Mouse (Mus musculus) lung, adult 2 months (tissue): Measurements from ENCODE around the gene Msi2. TPM values are rescaled to one million over a fixed set of nuclear protein-coding genes. Genes with fewer than 3 reads are reported as not detected.
A peak's percentile ranks its signal among the peaks of the same experiment; 100 is the strongest.

ENCODE experiments used
- DNase-seq: peaks from one replicate; pipeline ENCODE4 v3.0.0; 2022
- H3K4me1 ChIP-seq: fragments of 200-500 bp; 2 replicates; pipeline ENCODE4 v1.6.1; 2011; ENCODE audit warnings: low read length; ENCODE audit not compliant: control insufficient read depth, insufficient read depth
- H3K4me3 ChIP-seq: fragments of 200-500 bp; replicated peaks from 2 replicates; pipeline ENCODE3; 2011; ENCODE audit warnings: low read depth, mild to moderate bottlenecking, control low read depth, low read length; ENCODE audit errors: extremely low read depth
- CTCF ChIP-seq: fragments of 200-500 bp; IDR thresholded peaks from 2 replicates; pipeline ENCODE4 v1.5.1; 2011; ENCODE audit warnings: mild to moderate bottlenecking, low read length, control low read depth; ENCODE audit not compliant: insufficient read depth
- POLR2A ChIP-seq: fragments of 200-500 bp; IDR thresholded peaks from 2 replicates; pipeline ENCODE4 v1.6.1; 2011; ENCODE audit warnings: low read depth, mild to moderate bottlenecking, control low read depth, low read length, borderline replicate concordance; ENCODE audit errors: extremely low read depth
- WGBS: fragments of 180-500 bp; shearing (Covaris S2); methylation state at CpG from one replicate; pipeline ENCODE4 v1.1.7; 2018; 5-methylcytosine and 5-hydroxymethylcytosine counted together
- polyA plus RNA-seq: library from polyadenylated mRNA; depleted of rRNA; stranded (reverse); fragments of >200 nt; gene quantifications from 2 replicates; pipeline ENCODE4 v1.2.3, GENCODE M21; 2012

The Msi2 gene
- polyA plus RNA-seq, 1 experiment = 29.5 TPM

GRCm38 (mm10) chr11:88488941-88489724, 229.2 kb downstream of the Msi2 start:
- WGBS = 74% methylated on average over 17 of the region's 17 CpGs

DNA sequence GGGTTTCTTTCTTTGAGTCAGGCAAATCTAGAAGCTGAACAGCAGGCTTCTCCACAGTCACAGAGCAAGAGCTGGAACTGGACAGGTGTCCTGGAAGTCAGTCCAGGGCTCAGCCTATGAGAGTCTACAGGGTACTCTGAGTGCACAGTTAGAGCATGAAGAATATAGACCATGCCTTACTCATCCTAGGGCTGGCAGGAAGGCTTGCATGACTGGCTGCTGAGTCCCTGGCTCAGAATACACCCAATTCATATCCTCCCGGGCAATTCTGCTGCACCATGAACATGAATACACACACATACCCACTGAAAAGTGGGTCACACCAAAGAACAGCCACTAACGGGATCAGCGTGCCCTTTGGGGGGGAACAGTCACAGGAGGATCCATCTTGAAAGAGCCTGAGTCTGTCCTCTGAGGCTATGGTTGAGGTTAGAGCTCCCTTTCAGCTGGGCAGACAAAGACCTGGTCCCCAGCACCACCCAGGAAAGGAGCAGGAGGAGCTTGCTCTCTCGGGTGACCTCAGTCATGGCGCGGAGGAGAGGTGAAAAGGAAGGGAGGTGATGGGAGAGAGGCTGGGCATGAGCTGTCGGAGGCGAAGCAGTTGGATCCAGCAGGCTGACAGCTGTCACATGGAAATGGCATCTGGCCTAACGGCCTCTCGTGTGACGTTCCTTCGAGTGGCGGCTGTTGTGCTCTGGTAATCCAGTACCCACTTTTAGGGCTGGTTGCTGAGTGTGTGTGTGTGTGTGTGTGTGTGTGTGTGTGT, 230.0 kb downstream of the Msi2 start:
- no peak overlapping the region for H3K4me3 ChIP-seq
- 0 out of 2 replicates have a peak, but pooled peaks cover 4% of the 10 kb centered on the region for H3K4me1 ChIP-seq
- WGBS = 85% methylated on average over 13 of the region's 13 CpGs
- DNase-seq = no peak
- no peak for TF ChIP-seq POLR2A
- no peak for TF ChIP-seq CTCF

More at GRCm38 (mm10) chr11:88488941-88489724, 229.2 kb downstream of the Msi2 start:
- no peak for TF ChIP-seq POLR2A
- TF ChIP-seq CTCF = no peak
- H3K4me1 ChIP-seq = 0 out of 2 replicates have a peak, but pooled peaks cover 4% of the 10 kb centered on the region
- no peak for DNase-seq
- no peak overlapping the region for H3K4me3 ChIP-seq

- Histone ChIP-seq H3K4me1 (0 out of 2 replicates have a peak, but pooled peaks cover 4% of the 10 kb centered on the region), H3K4me3 (no peak overlapping the region)
- WGBS = 71% methylated on average over 1 of the region's 1 CpGs
- TF ChIP-seq CTCF = no peak
- TF ChIP-seq POLR2A = no peak
- DNase-seq = peak; percentile 21
These were observed 232.3 kb downstream of the Msi2 start for GRCm38 (mm10) chr11:88485987-88486386.

DNA sequence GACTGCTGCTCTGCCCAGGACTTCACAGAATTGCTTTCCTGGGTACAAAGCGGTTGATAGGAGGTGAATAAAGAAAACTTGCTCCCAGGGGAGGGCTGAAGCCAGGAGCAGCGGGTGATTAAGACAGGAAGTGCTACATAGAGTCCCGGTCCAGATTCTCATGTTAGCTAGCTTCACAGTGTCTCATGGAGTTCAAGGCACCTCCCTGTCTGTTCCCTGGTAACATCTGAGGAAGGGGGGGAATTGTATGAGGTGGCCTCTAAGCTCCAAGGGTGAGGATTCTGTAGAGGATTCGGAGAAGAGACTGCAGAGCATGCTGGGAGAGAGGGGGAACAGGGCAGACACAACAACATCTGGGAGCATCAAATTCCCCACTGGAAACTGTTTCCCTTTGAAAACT, 233.2 kb downstream of the Msi2 start:
- 30% methylated on average over 4 of the region's 4 CpGs for WGBS
- no peak for DNase-seq
- no peak for TF ChIP-seq POLR2A
- Histone ChIP-seq H3K4me1 (0 out of 2 replicates have a peak, but pooled peaks cover 7% of the 10 kb centered on the region), H3K4me3 (no peak overlapping the region)

- DNase-seq = no peak
- peaks cover 7% of the 10 kb centered on the region for H3K4me1 ChIP-seq
- WGBS = 96% methylated on average over 3 of the region's 3 CpGs
- H3K4me3 ChIP-seq = no peak overlapping the region
- TF ChIP-seq POLR2A (no peak), CTCF (no peak)
These were observed 234.3 kb downstream of the Msi2 start for GRCm38 (mm10) chr11:88484047-88484446.

GRCm38 (mm10) chr11:88482636-88483035, 235.7 kb downstream of the Msi2 start:
- H3K4me1 ChIP-seq = peaks cover 14% of the 10 kb centered on the region
- H3K4me3 ChIP-seq = no peak overlapping the region
- TF ChIP-seq POLR2A (no peak), CTCF (no peak)
- no peak for DNase-seq
- 89% methylated on average over 11 of the region's 11 CpGs for WGBS

DNA sequence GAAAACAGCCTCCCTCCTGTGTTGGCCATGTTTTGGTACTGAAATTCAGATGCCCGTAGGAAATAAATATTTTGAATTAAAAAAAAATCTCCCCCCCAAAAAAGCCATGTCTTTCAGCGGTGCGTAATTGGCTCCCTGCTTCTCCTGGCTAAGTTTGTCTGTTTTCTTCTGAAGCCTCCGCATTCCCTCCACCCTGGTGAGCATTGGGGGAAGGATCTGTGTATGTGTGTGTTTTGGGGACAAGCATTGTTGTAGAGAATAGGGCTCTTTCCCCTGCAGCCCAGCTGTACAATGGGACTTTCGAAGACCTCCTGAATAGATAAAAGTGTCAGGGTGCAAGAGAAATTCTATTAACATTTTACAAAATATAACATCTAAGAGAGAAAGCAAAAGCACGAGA, 236.1 kb downstream of the Msi2 start:
- peaks cover 14% of the 10 kb centered on the region for H3K4me1 ChIP-seq
- DNase-seq = no peak
- no peak for TF ChIP-seq POLR2A
- no peak for TF ChIP-seq CTCF
- no peak overlapping the region for H3K4me3 ChIP-seq
- 81% methylated on average over 6 of the region's 6 CpGs for WGBS

- no peak for DNase-seq
- no peak for TF ChIP-seq CTCF
- no peak for TF ChIP-seq POLR2A
- 78% methylated on average over 7 of the region's 7 CpGs for WGBS
- Histone ChIP-seq H3K4me3 (no peak overlapping the region), H3K4me1 (peaks cover 14% of the 10 kb centered on the region)
These were observed 236.6 kb downstream of the Msi2 start for GRCm38 (mm10) chr11:88481602-88482161.

DNA sequence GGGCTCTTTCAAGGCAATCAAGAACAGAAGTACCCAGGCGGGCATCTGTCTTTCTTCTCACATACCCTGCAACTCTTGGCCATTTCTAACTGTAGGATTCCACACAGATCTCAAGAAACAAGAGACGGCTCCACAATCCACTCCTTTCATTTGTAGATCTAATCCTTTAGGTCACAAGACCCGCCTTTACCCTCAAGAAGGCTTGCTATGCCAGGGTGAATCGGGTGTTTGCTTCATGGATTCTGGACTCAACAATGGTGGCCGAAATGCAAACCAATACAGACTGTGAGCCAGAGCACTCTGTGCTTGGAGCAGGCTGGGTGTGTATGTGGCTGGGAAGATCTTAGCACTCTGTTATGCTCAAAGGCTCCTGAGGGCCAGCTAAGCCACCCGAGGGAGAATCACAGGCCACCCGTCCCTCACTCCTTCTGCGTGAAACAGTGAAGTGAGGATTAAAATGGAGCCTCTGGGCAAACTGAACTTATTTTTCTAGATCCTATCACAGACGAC, 237.2 kb downstream of the Msi2 start:
- no peak for TF ChIP-seq CTCF
- no peak for TF ChIP-seq POLR2A
- peaks cover 14% of the 10 kb centered on the region for H3K4me1 ChIP-seq
- no peak overlapping the region for H3K4me3 ChIP-seq
- no peak for DNase-seq
- 71% methylated on average over 9 of the region's 9 CpGs for WGBS
